8 mouse cellular contexts compared by ENCODE assay signal in genomic region chr3:89774236-89774960, GRCm38 (mm10). TPM values are rescaled to one million over a fixed set of nuclear protein-coding genes. Genes with fewer than 3 reads are reported as not detected.
DNase-seq lines count a peak whose midpoint lies in the region; ATAC-seq and TF ChIP-seq lines count a peak whose summit lies in the region.

No protein-coding gene starts in this region.

- H3K36me3 ChIP-seq in C2C12 (ENCODE audit: control insufficient read depth, insufficient read depth): peaks cover 39% of the 10 kb centered on the region
- H3K36me3 ChIP-seq in forebrain, embryonic 16.5 days (ENCODE audit: control insufficient read depth, insufficient read depth): peaks cover 16% of the 10 kb centered on the region
- peaks cover 36% of the 10 kb centered on the region for H3K36me3 ChIP-seq in limb, embryonic 14.5 days (ENCODE audit: control insufficient read depth, insufficient read depth, low read length)
- H3K36me3 ChIP-seq in neural tube, embryonic 14.5 days (ENCODE audit: control insufficient read depth, insufficient read depth, low read length): peaks cover 30% of the 10 kb centered on the region

- H3K79me2 ChIP-seq in C2C12 (ENCODE audit: control insufficient read depth, insufficient read depth): peaks cover 31% of the 10 kb centered on the region

- 50% methylated on average over 15 of the region's 15 CpGs for WGBS in forebrain, embryonic 16.5 days
- 41% methylated on average over 15 of the region's 15 CpGs for WGBS in limb, embryonic 14.5 days
- WGBS in neural tube, embryonic 14.5 days: 46% methylated on average over 15 of the region's 15 CpGs

- no peaks in the 10 kb centered on the region for H3K27me3 ChIP-seq in C2C12 (ENCODE audit: control insufficient read depth, insufficient read depth, insufficient read length)
- H3K27me3 ChIP-seq in forebrain, embryonic 16.5 days (replicated peaks; ENCODE audit: control insufficient read depth, insufficient read depth, low read length): no peaks in the 10 kb centered on the region
- no peaks in the 10 kb centered on the region for H3K27me3 ChIP-seq in limb, embryonic 14.5 days (ENCODE audit: control insufficient read depth, insufficient read depth, low read length)
- H3K27me3 ChIP-seq in neural tube, embryonic 14.5 days (ENCODE audit: control insufficient read depth, insufficient read depth, low read length): no peaks in the 10 kb centered on the region

- no peak for ATAC-seq in forebrain, embryonic 16.5 days
- ATAC-seq in limb, embryonic 14.5 days (ENCODE audit: low FRiP score, low read depth): no peak
- no peak for ATAC-seq in neural tube, embryonic 14.5 days (ENCODE audit: low read depth)

- H3K4me2 ChIP-seq in forebrain, embryonic 16.5 days (ENCODE audit: low read length): peak overlapping the region; percentile 67
- peak overlapping the region; percentile 90 for H3K4me2 ChIP-seq in limb, embryonic 14.5 days (replicated peaks; ENCODE audit: low read depth, low read length, severe bottlenecking)
- peak overlapping the region; percentile 82 for H3K4me2 ChIP-seq in neural tube, embryonic 14.5 days (ENCODE audit: low read depth, low read length)

- H3K9ac ChIP-seq in forebrain, embryonic 16.5 days (replicated peaks; ENCODE audit: low read depth, low read length): peak overlapping the region; percentile 98
- H3K9ac ChIP-seq in limb, embryonic 14.5 days (ENCODE audit: low read depth, low read length, severe bottlenecking): peak overlapping the region; percentile 98
- H3K9ac ChIP-seq in neural tube, embryonic 14.5 days (replicated peaks; ENCODE audit: low read depth, low read length): peak overlapping the region; percentile 91

- TF ChIP-seq POLR2A in limb, embryonic 14.5 days (IDR thresholded peaks at IDR 0.05; ENCODE audit: borderline replicate concordance, extremely low read depth, insufficient read depth, insufficient read length): no peak

- peaks cover 33% of the 10 kb centered on the region for H3K4me1 ChIP-seq in forebrain, embryonic 16.5 days (replicated peaks; ENCODE audit: control insufficient read depth, insufficient read depth, low read length)
- H3K4me1 ChIP-seq in limb, embryonic 14.5 days (ENCODE audit: control insufficient read depth, insufficient read depth, low read length): peaks cover 19% of the 10 kb centered on the region
- H3K4me1 ChIP-seq in neural tube, embryonic 14.5 days (ENCODE audit: control insufficient read depth, insufficient read depth, low read length): peaks cover 29% of the 10 kb centered on the region

- H3K4me3 ChIP-seq in C2C12 (ENCODE audit: insufficient read depth, poor library complexity, severe bottlenecking): peak overlapping the region; percentile 86
- peak overlapping the region; percentile 92 for H3K4me3 ChIP-seq in forebrain, embryonic 16.5 days (replicated peaks; ENCODE audit: low read length)
- peak overlapping the region; percentile 98 for H3K4me3 ChIP-seq in limb, embryonic 14.5 days (replicated peaks; ENCODE audit: low read length)
- peak overlapping the region; percentile 97 for H3K4me3 ChIP-seq in neural tube, embryonic 14.5 days (ENCODE audit: low read depth, low read length)

- no peak overlapping the region for H3K27ac ChIP-seq in forebrain, embryonic 16.5 days (ENCODE audit: low read length)
- peak overlapping the region; percentile 97; the same call in 1 of the 2 replicates for H3K27ac ChIP-seq in limb, embryonic 14.5 days (replicated peaks; ENCODE audit: low read depth, low read length)
- H3K27ac ChIP-seq in neural tube, embryonic 14.5 days (ENCODE audit: low read depth, low read length): peak overlapping the region; percentile 96; the same call in 1 of the 2 replicates

- H3K9me3 ChIP-seq in forebrain, embryonic 16.5 days (ENCODE audit: control insufficient read depth, low read length): no peaks in the 10 kb centered on the region
- no peaks in the 10 kb centered on the region for H3K9me3 ChIP-seq in limb, embryonic 14.5 days (ENCODE audit: control insufficient read depth, low read length)
- H3K9me3 ChIP-seq in neural tube, embryonic 14.5 days (ENCODE audit: control insufficient read depth, low read length): no peaks in the 10 kb centered on the region

- no peak for TF ChIP-seq CTCF in C2C12 (IDR thresholded peaks at IDR 0.05; ENCODE audit: control insufficient read depth, insufficient read depth, insufficient read length)

- peak overlapping the region; percentile 91 for H3ac ChIP-seq in C2C12 (ENCODE audit: control insufficient read depth, insufficient read length, low read depth)

- DNase-seq in adrenal gland, postnatal 10 days: peak; percentile 22
- no peak for DNase-seq in adrenal gland, postnatal 25 days
- DNase-seq in limb, embryonic 14.5 days (ENCODE audit: low spot score): no peak
- DNase-seq in gastrocnemius, postnatal 25 days: no peak
- DNase-seq in ovary, postnatal 10 days (ENCODE audit: low spot score): no peak

- H3K79me3 ChIP-seq in C2C12 (ENCODE audit: low read depth): peaks cover 20% of the 10 kb centered on the region

TF ChIP-seq in C2C12, 6 proteins besides CTCF, POLR2A, EP300 and RAD21:
- TF ChIP-seq CEBPB (IDR thresholded peaks at IDR 0.05; ENCODE audit: low read depth): no peak
- TF ChIP-seq MAX (IDR thresholded peaks at IDR 0.05): no peak
- TF ChIP-seq MYOG (IDR thresholded peaks at IDR 0.05; ENCODE audit: control insufficient read depth, extremely low read depth, insufficient read length): no peak
- no peak for TF ChIP-seq MYOD1 (IDR thresholded peaks at IDR 0.05; ENCODE audit: control insufficient read depth, insufficient read length, low read depth)
- no peak for TF ChIP-seq FOSL1 (IDR thresholded peaks at IDR 0.05; ENCODE audit: insufficient read depth, low read length, poor library complexity, severe bottlenecking)
- TF ChIP-seq USF1 (IDR thresholded peaks at IDR 0.05; ENCODE audit: low read depth): no peak

RNA-seq across cellular contexts. Expression of gene Ube2q1, which starts 1.0 kb away (rescaled TPM):
- total RNA-seq in adrenal gland, postnatal 10 days (2021): 10 to 100 TPM; 52.4 to 55.4 TPM
- total RNA-seq in adrenal gland, postnatal 25 days (2021): 60.7 and 76.1 TPM in 2 replicates
- polyA plus RNA-seq in C2C12 (2012; fragmentation: generic; extraction: Trizol): 49.2 TPM
- polyA plus RNA-seq in forebrain, embryonic 16.5 days (2015; fragmentation: Nextera tagmentation; extraction: Ambion mirVana): 11.3 TPM in 2 replicates
- polyA plus RNA-seq in limb, embryonic 14.5 days (2012; rRNA removed): 45.8 and 47.0 TPM in 2 replicates
- polyA plus RNA-seq in limb, embryonic 14.5 days (2014; fragmentation: Nextera tagmentation; extraction: Ambion mirVana): 24.0 TPM in 2 replicates
- 19.6 and 22.2 TPM in 2 replicates for polyA plus RNA-seq in neural tube, embryonic 14.5 days (2014; fragmentation: Nextera tagmentation; extraction: Ambion mirVana)
- total RNA-seq in gastrocnemius, postnatal 25 days (2021): 10 to 100 TPM; 11.8 to 14.9 TPM

RNA-seq across cellular contexts. Expression of gene Chrnb2, which starts 10.0 kb away (rescaled TPM):
- 1 to 10 TPM; 3.5 to 5.0 TPM for total RNA-seq in adrenal gland, postnatal 10 days (2021)
- total RNA-seq in adrenal gland, postnatal 25 days (2021): 3.3 and 4.8 TPM in 2 replicates
- 0.21 TPM for polyA plus RNA-seq in C2C12 (2012; fragmentation: generic; extraction: Trizol)
- 27.7 and 29.5 TPM in 2 replicates for polyA plus RNA-seq in forebrain, embryonic 16.5 days (2015; fragmentation: Nextera tagmentation; extraction: Ambion mirVana)
- 0.43 and 0.64 TPM in 2 replicates for polyA plus RNA-seq in limb, embryonic 14.5 days (2012; rRNA removed)
- polyA plus RNA-seq in limb, embryonic 14.5 days (2014; fragmentation: Nextera tagmentation; extraction: Ambion mirVana): 0.37 and 0.55 TPM in 2 replicates
- 24.5 and 29.9 TPM in 2 replicates for polyA plus RNA-seq in neural tube, embryonic 14.5 days (2014; fragmentation: Nextera tagmentation; extraction: Ambion mirVana)
- total RNA-seq in gastrocnemius, postnatal 25 days (2021): under 1 TPM; 0.11 to 0.13 TPM

RNA-seq across cellular contexts. Expression of gene She, which starts 56.8 kb away (rescaled TPM):
- total RNA-seq in adrenal gland, postnatal 10 days (2021): 10 to 100 TPM; 14.9 to 17.5 TPM
- total RNA-seq in adrenal gland, postnatal 25 days (2021): 9.0 and 10.1 TPM in 2 replicates
- polyA plus RNA-seq in C2C12 (2012; fragmentation: generic; extraction: Trizol): not detected
- polyA plus RNA-seq in forebrain, embryonic 16.5 days (2015; fragmentation: Nextera tagmentation; extraction: Ambion mirVana): 1.4 and 1.6 TPM in 2 replicates
- 2.9 TPM in 2 replicates for polyA plus RNA-seq in limb, embryonic 14.5 days (2012; rRNA removed)
- 4.7 and 4.9 TPM in 2 replicates for polyA plus RNA-seq in limb, embryonic 14.5 days (2014; fragmentation: Nextera tagmentation; extraction: Ambion mirVana)
- polyA plus RNA-seq in neural tube, embryonic 14.5 days (2014; fragmentation: Nextera tagmentation; extraction: Ambion mirVana): 0.91 and 2.4 TPM in 2 replicates
- 1 to 10 TPM; 4.2 to 5.0 TPM for total RNA-seq in gastrocnemius, postnatal 25 days (2021)

RNA-seq across cellular contexts. Expression of gene Adar, which starts 59.6 kb away (rescaled TPM):
- total RNA-seq in adrenal gland, postnatal 10 days (2021): 10 to 100 TPM; 19.5 to 25.3 TPM
- total RNA-seq in adrenal gland, postnatal 25 days (2021): 27.1 and 40.4 TPM in 2 replicates
- 10.1 TPM for polyA plus RNA-seq in C2C12 (2012; fragmentation: generic; extraction: Trizol)
- 30.0 and 33.4 TPM in 2 replicates for polyA plus RNA-seq in forebrain, embryonic 16.5 days (2015; fragmentation: Nextera tagmentation; extraction: Ambion mirVana)
- polyA plus RNA-seq in limb, embryonic 14.5 days (2012; rRNA removed): 29.3 and 31.8 TPM in 2 replicates
- 10.8 and 14.7 TPM in 2 replicates for polyA plus RNA-seq in limb, embryonic 14.5 days (2014; fragmentation: Nextera tagmentation; extraction: Ambion mirVana)
- 32.0 and 32.7 TPM in 2 replicates for polyA plus RNA-seq in neural tube, embryonic 14.5 days (2014; fragmentation: Nextera tagmentation; extraction: Ambion mirVana)
- 1 to 10 TPM; 2.5 to 3.2 TPM for total RNA-seq in gastrocnemius, postnatal 25 days (2021)

Comparison
In these comparisons a context has a peak if more than half of its experiments do, and no peak if none do; other contexts are left out.
1. RNA of gene Chrnb2, which starts 10.0 kb away (polyA plus RNA-seq): 27.7 to 29.5 TPM in forebrain, embryonic 16.5 days and 24.5 to 29.9 TPM in neural tube, embryonic 14.5 days; 0.37 to 0.64 TPM in limb, embryonic 14.5 days and 0.21 TPM in C2C12 (single experiment); every median in the first group is over 10 times any median in the second.
2. Peak in every context shown above with its lines, with median percentiles within 50 percentile points of each other: H3K4me3 ChIP-seq, H3K4me2 ChIP-seq and H3K9ac ChIP-seq.